19 mouse cellular contexts compared by ENCODE assay signal in genomic region chr15:59866701-59867100, GRCm38 (mm10).
DNase-seq lines count a peak whose midpoint lies in the region; ATAC-seq lines count a peak whose summit lies in the region.
"Had no signal": no experiment of that assay in that cellular context is flagged by ENCODE, and none has a peak within 500 bp of the region (broad histone marks: within the 10 kb centered on the region; RNA-seq: fewer than 3 reads in every experiment).

No protein-coding gene starts in this region.

- DNase-seq in lung, adult 18-20 months, result peak; percentile 33 to 34
- DNase-seq in lung, postnatal 14 days, result no peak
- peak; percentile 38 to 42 for DNase-seq in lung, postnatal 4 days
- peak; percentile 55 to 58 for DNase-seq in natural killer cell, adult 2 months (ENCODE audit: low spot score in 2 of 2)
- DNase-seq in right cerebral cortex, postnatal 10 days (ENCODE audit: low spot score in 2 of 2), result no peak
- DNase-seq in urinary bladder, adult 18-20 months (ENCODE audit: low spot score in 2 of 2), result no peak
- no peak for DNase-seq in urinary bladder, postnatal 36 days (ENCODE audit: low spot score in 2 of 2)
- DNase-seq: adrenal gland, postnatal 14 days; cerebellum, adult 11-12 months; cerebellum, adult 9-11 months; kidney, postnatal 25 days; midbrain, embryonic 14.5 days; right cerebral cortex, postnatal 25 days; thymus, adult 2 months; thymus, postnatal 36 days had no signal

- peak; percentile 64 for ATAC-seq in granulocyte monocyte progenitor cell, adult 5-6 weeks (replicated peaks; ENCODE audit: poor library complexity, severe bottlenecking)
- ATAC-seq: CD4-positive, CD25-positive, alpha-beta regulatory T cell, adult 4 months; forebrain, embryonic 15.5 days; intestine, postnatal 0 days had no signal

Comparison
In these comparisons a context has a peak if more than half of its experiments do, and no peak if none do; other contexts are left out.
1. DNase-seq: peak in lung, adult 18-20 months (2 of 2), lung, postnatal 4 days (2 of 2) and natural killer cell, adult 2 months (2 of 2); none in lung, postnatal 14 days (single experiment), right cerebral cortex, postnatal 10 days (0 of 2), urinary bladder, adult 18-20 months (0 of 2) and urinary bladder, postnatal 36 days (0 of 2).